Mouse (Mus musculus) hindbrain, embryonic 11.5 days (tissue): ENCODE results near the gene Ambra1. TPM values are rescaled to one million over a fixed set of nuclear protein-coding genes. Genes with fewer than 3 reads are reported as not detected.

Source experiments
- ATAC-seq: fragments of 200-750 bp; cut with Nextera tagmentation; 2 replicates; pipeline ENCODE4 v1.8.0; 2017; ENCODE audit warnings: mild to moderate bottlenecking, moderate TSS enrichment, moderate library complexity; ENCODE audit not compliant: low FRiP score
- DNase-seq: peaks from one replicate; pipeline ENCODE4 v3.0.0-alpha.2; 2015; ENCODE audit warnings: low spot score
- H3K27ac ChIP-seq: fragments of 300-500 bp; sonication (generic); 2 replicates; pipeline ENCODE4 v1.5.1; 2014; ENCODE audit warnings: mild to moderate bottlenecking, low read depth, low read length
- H3K27me3 ChIP-seq: fragments of 300-500 bp; sonication (generic); 2 replicates; pipeline ENCODE4 v1.6.1; 2014; ENCODE audit warnings: mild to moderate bottlenecking, low read length, moderate library complexity, mixed read lengths; ENCODE audit not compliant: control insufficient read depth, insufficient read depth
- H3K36me3 ChIP-seq: fragments of 300-500 bp; sonication (generic); 2 replicates; pipeline ENCODE4 v1.6.1; 2014; ENCODE audit warnings: mild to moderate bottlenecking, low read length, moderate library complexity, mixed read lengths; ENCODE audit not compliant: control insufficient read depth, insufficient read depth
- H3K4me1 ChIP-seq: fragments of 300-500 bp; sonication (generic); replicated peaks from 2 replicates; pipeline ENCODE4 v1.6.1; 2014; ENCODE audit warnings: low read length, mixed read lengths; ENCODE audit not compliant: control insufficient read depth, insufficient read depth
- H3K4me2 ChIP-seq: fragments of 300-500 bp; sonication (generic); replicated peaks from 2 replicates; pipeline ENCODE4 v1.6.1; 2014; ENCODE audit warnings: mild to moderate bottlenecking, low read depth, low read length
- H3K4me3 ChIP-seq: fragments of 300-500 bp; sonication (generic); 2 replicates; pipeline ENCODE4 v1.5.1; 2014; ENCODE audit warnings: low read depth, low read length
- H3K9ac ChIP-seq: fragments of 300-500 bp; sonication (generic); 2 replicates; pipeline ENCODE4 v1.6.1; 2014; ENCODE audit warnings: low read depth, low read length
- H3K9me3 ChIP-seq: fragments of 300-500 bp; sonication (generic); 2 replicates; pipeline ENCODE4 v1.6.1; 2016; ENCODE audit warnings: low read length; ENCODE audit not compliant: control insufficient read depth
- WGBS: fragments of 180-500 bp; shearing (Covaris S2); extraction: QIAGEN DNeasy Blood & Tissue Kit; methylation state at CpG from one replicate; pipeline ENCODE4 v1.1.7; 2014; 5-methylcytosine and 5-hydroxymethylcytosine counted together
- polyA plus RNA-seq: library from polyadenylated mRNA; unstranded; fragments of >200 nt; fragmentation: Nextera tagmentation; extraction: Ambion mirVana; gene quantifications from 2 replicates; pipeline ENCODE4 v1.2.1, GENCODE M21; 2014

Ambra1 gene
- polyA plus RNA-seq, 1 experiment from 2014 or later, result 19.2 TPM

- Histone ChIP-seq H3K4me3 (no peak overlapping the region), H3K27me3 (no peaks in the 10 kb centered on the region), H3K9ac (no peak overlapping the region), H3K27ac (no peak overlapping the region), H3K9me3 (no peaks in the 10 kb centered on the region), H3K36me3 (0 out of 2 replicates have a peak, but pooled peaks cover 3% of the 10 kb centered on the region), H3K4me1 (peaks cover 10% of the 10 kb centered on the region; the same call in 1 of the 2 replicates), H3K4me2 (no peak overlapping the region)
- 87% methylated on average over 9 of the region's 9 CpGs for WGBS
- DNase-seq (no peak), ATAC-seq (no peak)
Measured at GRCm38 (mm10) chr2:91934826-91935525, 205.0 kb downstream of the Ambra1 start.

DNA sequence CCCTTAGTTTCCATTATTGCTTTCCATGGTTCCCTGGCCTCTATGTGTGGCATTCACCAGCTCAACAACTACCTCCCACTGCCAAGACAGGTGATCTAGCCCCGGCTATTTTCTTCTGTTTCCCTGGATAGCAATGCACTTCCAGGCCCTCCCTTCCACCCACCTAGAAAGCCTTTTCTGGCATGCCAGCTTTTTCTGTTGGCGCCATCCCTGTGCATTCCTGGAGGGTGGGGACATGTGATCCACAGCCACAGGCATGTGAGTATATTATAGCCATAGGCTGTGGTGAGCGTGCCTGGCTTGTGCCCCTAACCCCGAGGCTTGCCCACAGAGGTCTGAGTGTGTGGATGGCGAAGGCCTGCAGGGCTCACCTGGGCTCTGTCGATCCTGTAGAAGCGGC lies 206.2 kb downstream of the Ambra1 start:
- Histone ChIP-seq H3K27me3 (no peaks in the 10 kb centered on the region), H3K27ac (no peak overlapping the region), H3K4me2 (no peak overlapping the region), H3K9ac (no peak overlapping the region), H3K9me3 (no peaks in the 10 kb centered on the region), H3K36me3 (0 out of 2 replicates have a peak, but pooled peaks cover 5% of the 10 kb centered on the region), H3K4me3 (no peak overlapping the region), H3K4me1 (peaks cover 10% of the 10 kb centered on the region; the same call in 1 of the 2 replicates)
- ATAC-seq, result no peak
- DNase-seq, result no peak
- 95% methylated on average over 7 of the region's 7 CpGs for WGBS

DNA sequence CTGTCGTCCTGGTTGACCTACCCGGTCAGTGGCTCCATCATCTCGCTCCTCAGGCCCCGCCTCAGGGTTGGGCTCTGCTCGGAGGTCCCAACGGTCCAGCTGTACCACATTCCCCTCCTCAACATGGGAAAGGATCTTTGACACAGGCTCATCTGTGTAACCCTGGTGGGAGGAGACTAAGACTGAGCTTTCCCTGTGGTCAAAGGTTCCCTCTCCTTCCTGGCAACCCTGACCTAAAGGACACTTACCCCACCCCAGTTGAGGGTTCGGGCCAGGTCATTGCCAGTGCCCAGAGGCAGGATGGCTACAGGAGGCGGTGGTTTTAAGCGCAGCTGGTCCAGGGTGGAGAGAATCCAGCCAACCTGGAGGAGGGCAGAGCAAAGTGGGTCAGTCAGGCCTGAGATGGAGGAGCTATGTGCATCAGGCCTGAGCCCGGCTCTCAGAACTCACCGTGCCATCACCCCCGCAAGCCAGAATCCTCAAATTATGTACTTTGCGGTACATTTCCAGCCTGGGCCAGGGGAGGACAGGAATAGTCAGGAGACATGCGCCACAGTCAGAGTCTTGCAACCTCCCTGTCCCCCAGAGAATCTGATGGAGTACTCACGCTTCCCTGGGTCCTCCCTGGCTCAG lies 209.5 kb downstream of the Ambra1 start:
- Histone ChIP-seq H3K4me3 (no peak overlapping the region), H3K36me3 (0 out of 2 replicates have a peak, but pooled peaks cover 5% of the 10 kb centered on the region), H3K27ac (no peak overlapping the region), H3K27me3 (no peaks in the 10 kb centered on the region), H3K4me2 (no peak overlapping the region), H3K9ac (no peak overlapping the region), H3K9me3 (no peaks in the 10 kb centered on the region), H3K4me1 (no peaks in the 10 kb centered on the region)
- no peak for ATAC-seq
- no peak for DNase-seq
- WGBS, result 86% methylated on average over 15 of the region's 15 CpGs

DNA sequence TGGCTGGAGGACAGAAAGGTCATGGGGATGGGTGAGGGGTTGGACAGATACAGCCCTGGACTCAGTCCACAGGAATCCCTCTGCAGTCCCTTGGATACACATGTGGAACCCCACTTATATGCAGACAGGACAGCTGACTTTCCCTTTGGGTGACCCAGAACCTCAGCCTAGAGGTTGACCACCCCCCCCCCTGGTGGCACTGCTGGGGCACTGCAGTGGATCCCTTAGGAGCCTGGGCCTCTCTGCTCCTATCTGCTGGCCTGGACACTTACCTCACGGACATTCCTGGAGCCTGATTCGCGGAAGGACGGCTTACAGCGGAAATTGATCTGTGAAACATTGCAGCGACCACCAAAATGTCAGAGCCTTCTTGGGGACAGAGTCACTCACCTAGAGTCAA lies 212.4 kb downstream of the Ambra1 start:
- H3K27ac ChIP-seq, result no peak overlapping the region
- WGBS, result 69% methylated on average over 6 of the region's 6 CpGs
- no peak overlapping the region for H3K4me3 ChIP-seq
- H3K27me3 ChIP-seq, result no peaks in the 10 kb centered on the region
- no peaks in the 10 kb centered on the region; the same call in 1 of the 2 replicates for H3K4me1 ChIP-seq
- no peak overlapping the region for H3K4me2 ChIP-seq
- 0 out of 2 replicates have a peak, but pooled peaks cover 2% of the 10 kb centered on the region for H3K36me3 ChIP-seq
- no peak for ATAC-seq
- H3K9me3 ChIP-seq, result no peaks in the 10 kb centered on the region
- DNase-seq, result no peak
- no peak overlapping the region for H3K9ac ChIP-seq

DNA sequence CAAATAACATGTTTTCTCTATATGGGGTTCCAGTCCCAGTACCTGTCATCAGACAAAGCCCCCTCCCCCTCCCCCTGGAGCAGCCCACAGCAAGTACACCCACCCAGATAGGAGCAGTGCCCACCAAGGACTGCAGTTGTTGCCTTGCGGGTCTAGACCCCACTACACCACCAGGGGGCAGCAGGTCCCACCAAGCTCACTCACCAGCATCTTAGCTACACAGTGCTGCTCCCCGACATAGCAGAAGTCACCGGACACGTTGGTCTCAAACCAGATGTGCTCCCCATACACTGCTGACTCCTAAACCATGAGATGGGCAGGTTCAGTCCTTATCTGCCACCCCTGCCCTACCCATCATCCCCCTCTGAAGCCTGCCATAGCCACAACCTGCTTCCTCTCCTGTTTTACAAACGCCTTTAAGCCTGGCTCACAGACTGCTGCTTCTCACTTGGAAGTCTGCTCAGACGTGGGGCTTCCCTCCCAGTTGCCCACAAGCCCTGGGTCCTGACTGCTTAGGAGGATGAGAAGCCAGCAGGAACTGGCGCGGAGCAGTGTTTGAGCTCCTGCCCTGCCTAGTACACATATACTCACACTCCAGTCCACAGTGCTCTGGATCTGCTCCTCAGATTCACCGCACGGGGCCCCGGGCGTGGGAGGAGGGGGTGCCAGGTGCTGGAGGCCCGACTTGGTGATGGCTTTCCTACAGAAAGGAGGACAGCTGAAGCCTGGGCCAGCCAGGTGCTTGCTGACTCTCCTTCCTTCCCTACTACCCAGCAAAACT lies 214.4 kb downstream of the Ambra1 start:
- WGBS, result 45% methylated on average over 13 of the region's 13 CpGs
- Histone ChIP-seq H3K27me3 (no peaks in the 10 kb centered on the region), H3K4me3 (no peak overlapping the region), H3K4me2 (no peak overlapping the region), H3K9me3 (no peaks in the 10 kb centered on the region), H3K27ac (no peak overlapping the region), H3K4me1 (peaks cover 6% of the 10 kb centered on the region; the same call in 1 of the 2 replicates), H3K9ac (no peak overlapping the region), H3K36me3 (0 out of 2 replicates have a peak, but pooled peaks cover 2% of the 10 kb centered on the region)
- peak; percentile 86 for DNase-seq
- ATAC-seq, result peak; percentile 69

- Histone ChIP-seq H3K27ac (no peak within 1 kb of the TSS), H3K9ac (peak within 1 kb of the TSS; percentile 42; the same call in 1 of the 2 replicates), H3K4me1 (peaks cover 12% of the 10 kb centered on the region)
Measured at GRCm38 (mm10) chr2:91945483-91945882, 215.5 kb downstream of the Ambra1 start, which contains the start of gene Gm9821. Gene Gm9821, plus strand, starts transcription at chr2:91945703.

DNA sequence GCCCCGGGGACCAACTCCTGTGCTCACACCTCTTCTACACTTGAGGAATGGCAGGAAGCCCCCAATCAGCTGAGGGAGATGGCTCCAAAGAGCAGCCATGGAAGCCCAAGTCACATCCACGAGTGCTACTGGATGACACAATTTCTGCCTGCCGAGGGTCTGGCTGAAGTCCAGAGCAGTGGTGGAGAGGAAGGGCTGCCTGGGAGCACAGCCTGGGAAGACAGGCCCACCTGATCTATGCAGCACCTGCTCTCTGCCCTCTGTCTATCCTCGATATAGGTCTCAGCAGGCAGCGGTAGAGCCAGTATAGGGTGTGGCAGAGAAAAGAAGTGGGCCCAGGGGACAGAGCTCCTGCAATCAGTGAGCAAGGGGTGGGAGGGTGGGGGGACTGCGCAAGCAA lies 216.9 kb downstream of the Ambra1 start:
- Histone ChIP-seq H3K27me3 (no peaks in the 10 kb centered on the region), H3K36me3 (no peaks in the 10 kb centered on the region), H3K4me3 (no peak overlapping the region), H3K27ac (no peak overlapping the region), H3K9ac (peak overlapping the region; percentile 42; the same call in 1 of the 2 replicates), H3K4me1 (peaks cover 14% of the 10 kb centered on the region), H3K9me3 (no peaks in the 10 kb centered on the region), H3K4me2 (no peak overlapping the region)
- ATAC-seq, result no peak
- DNase-seq, result no peak
- 81% methylated on average over 6 of the region's 6 CpGs for WGBS

More at GRCm38 (mm10) chr2:91945483-91945882, 215.5 kb downstream of the Ambra1 start, which contains the start of gene Gm9821:
- H3K4me3 ChIP-seq, result no peak within 1 kb of the TSS
- no peak for DNase-seq
- 87% methylated on average over 18 of the region's 18 CpGs for WGBS
- H3K9me3 ChIP-seq, result no peaks in the 10 kb centered on the region
- H3K27me3 ChIP-seq, result no peaks in the 10 kb centered on the region
- ATAC-seq, result no peak
- H3K36me3 ChIP-seq, result 0 out of 2 replicates have a peak, but pooled peaks cover 2% of the 10 kb centered on the region
- 0 out of 2 replicates have a peak within 1 kb of the TSS, but pooled peaks have one; percentile 5 for H3K4me2 ChIP-seq

- Histone ChIP-seq H3K9me3 (no peaks in the 10 kb centered on the region), H3K4me2 (no peak overlapping the region), H3K9ac (peak overlapping the region; percentile 31; the same call in 1 of the 2 replicates), H3K4me3 (peak overlapping the region; percentile 1; the same call in 1 of the 2 replicates), H3K27ac (peak overlapping the region; percentile 47; the same call in 1 of the 2 replicates), H3K27me3 (no peaks in the 10 kb centered on the region), H3K36me3 (no peaks in the 10 kb centered on the region), H3K4me1 (peaks cover 14% of the 10 kb centered on the region)
- DNase-seq (no peak), ATAC-seq (peak; percentile 23; the same call in 1 of the 2 replicates)
- WGBS, result 56% methylated on average over 11 of the region's 11 CpGs
Measured at GRCm38 (mm10) chr2:91947397-91948150, 217.6 kb downstream of the Ambra1 start.
